Mouse (Mus musculus) testis, adult 2 months (tissue): ENCODE data around the gene Ankrd60. TPM values are rescaled to one million over a fixed set of nuclear protein-coding genes. Genes with fewer than 3 reads are reported as not detected.

Source experiments
- H3K27ac ChIP-seq: fragments of 200-500 bp; 2 replicates; pipeline ENCODE4 v1.5.1; 2012; ENCODE audit warnings: low read depth, low read length; ENCODE audit not compliant: control insufficient read depth, insufficient read depth
- H3K27me3 ChIP-seq: fragments of 200-500 bp; 2 replicates; pipeline ENCODE4 v1.6.1; 2012; ENCODE audit warnings: mild to moderate bottlenecking, low read length, moderate library complexity; ENCODE audit not compliant: control insufficient read depth, insufficient read depth
- H3K36me3 ChIP-seq: fragments of 200-500 bp; 2 replicates; pipeline ENCODE4 v1.6.1; 2012; ENCODE audit warnings: mild to moderate bottlenecking, low read length; ENCODE audit not compliant: control insufficient read depth, insufficient read depth
- H3K4me1 ChIP-seq: fragments of 200-500 bp; 2 replicates; pipeline ENCODE4 v1.6.1; 2012; ENCODE audit warnings: low read length; ENCODE audit not compliant: control insufficient read depth, insufficient read depth
- H3K4me3 ChIP-seq: fragments of 200-500 bp; 2 replicates; pipeline ENCODE4 v1.5.1; 2012; ENCODE audit warnings: low read depth, mild to moderate bottlenecking, low read length, moderate library complexity, mixed read lengths; ENCODE audit not compliant: control insufficient read depth
- CTCF ChIP-seq: fragments of 200-500 bp; IDR thresholded peaks from 2 replicates; pipeline ENCODE4 v1.5.1; 2012; ENCODE audit warnings: low read depth, mild to moderate bottlenecking, inconsistent platforms, low read length, moderate library complexity; ENCODE audit not compliant: control insufficient read depth, insufficient read depth, insufficient replicate concordance
- POLR2A ChIP-seq: fragments of 200-500 bp; IDR thresholded peaks from 2 replicates; pipeline ENCODE4 v1.6.1; 2012; ENCODE audit warnings: low read depth, mild to moderate bottlenecking, inconsistent platforms, low read length, moderate library complexity; ENCODE audit not compliant: control insufficient read depth
- polyA plus RNA-seq: library from polyadenylated mRNA; depleted of rRNA; stranded (reverse); fragments of >200 nt; gene quantifications from 2 replicates; pipeline ENCODE4 v1.2.3, GENCODE M21; 2012

Gene Ankrd60
- polyA plus RNA-seq, 1 experiment: 467 TPM

DNA sequence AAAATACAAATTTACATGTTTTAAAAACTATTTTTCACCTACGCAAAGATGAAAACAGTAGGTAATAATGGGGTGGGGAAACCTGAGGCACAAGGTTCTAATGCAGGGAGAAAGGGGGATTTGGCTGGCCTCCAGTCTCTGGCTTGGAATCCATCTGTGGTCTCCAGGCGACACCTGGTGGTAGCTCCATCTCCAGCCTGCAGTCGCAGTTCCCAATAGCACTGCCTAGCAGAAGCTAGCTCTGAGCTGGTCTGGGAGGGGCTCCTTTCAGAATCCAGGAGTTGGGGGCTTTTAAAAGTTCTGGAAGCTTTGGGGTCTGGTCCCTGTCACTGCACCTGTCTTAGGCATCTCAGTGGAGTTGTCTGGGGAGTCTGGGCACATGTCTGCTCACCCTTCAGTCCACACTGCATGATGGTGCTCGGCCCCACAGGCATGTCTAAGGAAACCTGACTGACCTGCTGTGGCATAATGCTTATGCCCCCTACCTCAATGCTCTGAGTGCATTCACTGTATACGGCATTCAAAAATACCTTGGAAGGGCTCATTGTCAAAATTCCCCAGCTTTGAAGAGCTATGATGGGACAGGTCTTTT is 16.2 kb downstream of the Ankrd60 start:
- TF ChIP-seq CTCF (peak; percentile 62; the same call in 1 of the 2 replicates), POLR2A (no peak)
- H3K27ac ChIP-seq: no peak overlapping the region
- H3K27me3 ChIP-seq: no peaks in the 10 kb centered on the region
- H3K4me1 ChIP-seq: peaks cover 2% of the 10 kb centered on the region; the same call in 1 of the 2 replicates
- no peaks in the 10 kb centered on the region for H3K36me3 ChIP-seq
- no peak overlapping the region for H3K4me3 ChIP-seq

DNA sequence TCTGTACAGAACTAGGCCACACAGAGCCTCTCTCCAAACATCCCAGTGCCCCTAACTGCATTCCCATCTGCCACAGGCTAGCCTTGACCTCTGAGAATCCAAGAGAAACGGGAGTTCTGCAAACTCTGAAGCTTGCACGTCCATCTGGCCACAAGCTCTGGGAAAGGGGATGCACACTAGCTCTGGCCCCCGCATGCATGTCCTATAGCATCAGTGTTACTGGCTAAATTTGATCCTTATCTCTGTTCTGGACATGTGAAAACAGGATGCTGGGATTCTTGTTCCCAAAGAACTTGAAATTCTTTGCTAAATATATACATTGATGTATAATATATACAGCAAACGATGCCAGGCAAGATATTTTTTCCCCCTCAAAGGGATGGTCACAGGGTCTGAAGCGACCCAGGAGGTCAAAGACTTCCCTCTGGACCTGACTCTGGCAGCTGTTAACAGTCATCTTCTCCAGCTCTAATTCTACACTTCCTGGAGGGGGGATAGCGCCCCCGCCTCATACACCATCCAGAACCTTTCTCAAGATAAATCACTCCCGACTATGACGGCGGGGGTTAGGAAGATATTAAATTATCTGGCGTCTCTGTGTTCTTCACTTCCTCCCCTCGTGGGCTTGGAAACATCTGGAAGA is 19.3 kb downstream of the Ankrd60 start:
- Histone ChIP-seq H3K27ac (no peak overlapping the region), H3K36me3 (no peaks in the 10 kb centered on the region), H3K27me3 (no peaks in the 10 kb centered on the region), H3K4me3 (no peak overlapping the region), H3K4me1 (no peaks in the 10 kb centered on the region)
- TF ChIP-seq CTCF (no peak), POLR2A (no peak)

DNA sequence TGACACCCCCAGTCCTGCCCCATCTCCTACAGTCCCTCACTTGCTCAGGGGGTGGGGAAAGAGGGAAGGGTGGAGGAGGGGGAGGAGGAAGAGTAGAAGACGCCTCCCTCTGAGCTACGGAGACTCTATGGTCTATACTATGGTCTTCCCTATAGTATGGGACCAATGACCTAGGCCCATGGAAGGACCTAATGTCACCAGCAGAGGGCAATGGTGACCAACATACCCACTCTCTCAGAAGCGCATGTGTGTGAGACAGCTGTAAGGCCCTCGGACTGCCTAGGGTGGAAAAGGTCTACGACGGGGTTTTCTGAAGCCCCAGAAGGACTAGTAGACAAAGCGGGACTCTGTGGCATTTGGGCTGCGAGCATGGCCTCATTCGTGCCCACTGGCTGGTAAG is 24.3 kb downstream of the Ankrd60 start:
- Histone ChIP-seq H3K36me3 (no peaks in the 10 kb centered on the region), H3K27me3 (no peaks in the 10 kb centered on the region), H3K4me1 (peaks cover 5% of the 10 kb centered on the region), H3K4me3 (no peak overlapping the region), H3K27ac (no peak overlapping the region)
- TF ChIP-seq POLR2A (no peak), CTCF (peak; percentile 32; the same call in 1 of the 2 replicates)

DNA sequence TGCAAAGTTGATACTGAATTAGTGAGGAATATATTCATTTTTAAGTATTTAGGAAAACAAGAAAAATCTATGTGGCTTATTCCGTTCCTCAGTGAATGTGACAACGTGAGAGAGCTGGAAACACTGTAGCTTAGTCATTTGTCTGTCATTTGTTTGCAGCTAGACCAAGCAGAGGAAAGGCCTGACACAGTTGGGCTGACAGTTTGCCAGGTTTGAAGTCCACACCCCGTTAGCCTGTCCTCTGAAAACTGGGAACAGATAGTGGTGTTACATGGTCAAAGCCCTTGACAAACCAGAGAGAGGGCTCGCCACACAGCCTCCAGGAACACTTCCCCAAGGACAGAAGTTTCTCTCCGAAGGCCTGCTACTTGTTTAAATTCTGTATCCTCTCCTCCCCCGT is 27.5 kb downstream of the Ankrd60 start:
- H3K4me3 ChIP-seq: no peak overlapping the region
- no peaks in the 10 kb centered on the region for H3K27me3 ChIP-seq
- H3K27ac ChIP-seq: no peak overlapping the region
- H3K4me1 ChIP-seq: peaks cover 5% of the 10 kb centered on the region
- no peak for TF ChIP-seq POLR2A
- no peak for TF ChIP-seq CTCF
- no peaks in the 10 kb centered on the region for H3K36me3 ChIP-seq

DNA sequence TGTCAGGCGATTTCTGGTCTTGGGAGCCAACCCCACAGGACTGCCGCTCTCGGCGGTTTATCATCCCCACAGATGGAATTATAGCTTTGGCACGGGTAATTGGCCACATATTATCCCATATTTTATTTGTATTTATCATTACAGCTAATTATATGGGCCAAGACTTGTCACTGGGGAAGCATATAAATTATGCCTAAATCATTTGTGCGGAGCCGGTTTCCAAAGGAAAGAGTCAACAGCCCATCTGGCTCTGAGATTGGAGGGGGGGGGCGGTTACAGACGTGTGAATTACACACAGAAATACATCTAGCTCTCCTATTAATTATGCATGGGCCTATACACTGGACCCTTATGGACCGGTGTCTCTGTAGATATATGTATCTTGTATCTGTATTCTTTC is 28.9 kb downstream of the Ankrd60 start:
- Histone ChIP-seq H3K4me1 (peaks cover 5% of the 10 kb centered on the region), H3K4me3 (no peak overlapping the region), H3K27me3 (no peaks in the 10 kb centered on the region), H3K27ac (no peak overlapping the region), H3K36me3 (no peaks in the 10 kb centered on the region)
- TF ChIP-seq POLR2A (no peak), CTCF (no peak)

DNA sequence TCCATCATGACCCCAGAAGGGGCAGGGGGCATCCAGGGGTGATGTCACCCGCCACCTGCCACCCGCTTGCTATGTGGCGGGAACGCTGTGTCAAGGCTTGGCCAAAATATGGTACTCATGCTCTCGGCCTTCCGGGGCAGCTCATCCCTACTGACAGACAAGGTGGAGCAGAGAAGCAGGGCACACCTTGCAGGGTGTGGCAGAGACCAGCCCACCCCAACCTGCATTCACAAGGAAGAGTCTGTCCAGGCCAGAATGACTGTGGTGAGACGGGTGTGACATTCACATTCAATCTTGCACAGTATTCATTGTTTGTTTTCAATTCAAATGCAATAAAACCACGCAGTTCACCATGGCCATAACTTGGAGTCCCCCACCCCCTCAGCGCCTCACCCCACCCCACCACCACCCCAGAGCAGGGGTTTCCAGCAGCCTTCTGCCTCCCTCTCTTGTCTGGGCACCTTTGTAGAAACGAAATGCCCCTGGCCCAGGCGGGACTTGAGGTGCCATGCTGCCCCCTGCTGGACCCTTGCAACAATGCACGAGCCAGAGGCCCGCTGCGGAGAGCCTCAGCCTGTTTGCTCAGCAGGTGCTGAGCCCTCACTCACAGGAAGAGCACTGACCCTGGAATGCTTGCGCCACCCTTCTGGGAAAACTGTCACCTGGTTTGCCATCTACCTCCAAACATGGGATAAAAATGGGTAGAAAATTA is 32.0 kb downstream of the Ankrd60 start:
- TF ChIP-seq CTCF (peak; percentile 93), POLR2A (0 out of 2 replicates have a peak, but pooled peaks have one; percentile 10)
- Histone ChIP-seq H3K4me1 (no peaks in the 10 kb centered on the region), H3K36me3 (no peaks in the 10 kb centered on the region), H3K4me3 (no peak overlapping the region), H3K27ac (no peak overlapping the region), H3K27me3 (no peaks in the 10 kb centered on the region)

DNA sequence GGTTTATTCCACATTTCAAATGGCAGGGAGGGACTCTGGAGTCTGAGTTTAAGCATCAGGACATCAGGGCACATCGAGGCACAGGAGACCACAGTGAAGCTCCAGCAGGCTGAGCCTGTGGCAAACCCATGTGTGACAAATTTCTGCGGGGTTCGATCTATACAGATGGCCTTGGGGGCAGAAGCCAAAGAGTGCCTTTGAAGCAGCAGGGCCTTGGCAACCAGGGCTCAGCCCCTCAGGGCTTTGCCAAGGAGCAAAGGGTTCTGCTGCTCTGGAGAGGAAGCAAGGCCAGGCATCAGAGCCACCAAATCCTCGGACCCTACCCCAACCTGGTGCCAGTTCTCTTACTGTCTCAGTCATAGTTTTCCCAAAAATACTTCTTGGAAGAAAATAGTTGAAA is 35.4 kb downstream of the Ankrd60 start:
- no peak overlapping the region for H3K4me3 ChIP-seq
- no peaks in the 10 kb centered on the region for H3K4me1 ChIP-seq
- no peaks in the 10 kb centered on the region for H3K27me3 ChIP-seq
- no peaks in the 10 kb centered on the region for H3K36me3 ChIP-seq
- no peak overlapping the region for H3K27ac ChIP-seq
- no peak for TF ChIP-seq CTCF
- TF ChIP-seq POLR2A: no peak

DNA sequence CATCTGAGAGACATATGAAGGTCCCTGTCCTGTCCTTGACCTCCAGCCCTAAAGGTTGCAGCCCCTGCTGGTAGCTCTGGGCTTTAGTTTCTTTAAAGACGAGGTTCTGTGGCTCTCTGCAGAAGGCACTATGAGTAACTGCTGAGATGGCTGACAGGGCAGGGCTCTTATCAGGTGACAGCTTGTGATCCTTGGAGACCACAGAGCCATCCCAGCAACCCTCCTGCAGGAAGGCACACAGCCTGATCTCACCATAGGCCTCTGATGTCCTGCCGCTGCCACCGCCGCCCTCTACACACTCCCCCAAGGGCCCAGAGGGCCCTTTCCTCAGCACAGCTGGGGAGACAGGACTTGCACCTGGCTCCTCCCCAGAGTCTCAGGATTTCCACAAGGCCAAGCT is 36.4 kb downstream of the Ankrd60 start:
- no peak for TF ChIP-seq CTCF
- TF ChIP-seq POLR2A: no peak
- Histone ChIP-seq H3K4me3 (no peak overlapping the region), H3K27ac (no peak overlapping the region), H3K36me3 (no peaks in the 10 kb centered on the region), H3K4me1 (no peaks in the 10 kb centered on the region), H3K27me3 (no peaks in the 10 kb centered on the region)
